Mouse (Mus musculus): ENCODE results near the gene Mafk. TPM values are rescaled to one million over a fixed set of nuclear protein-coding genes. Genes with fewer than 3 reads are reported as not detected.

Mafk gene
- polyA plus RNA-seq, 3 experiments from 2014 or later = 10.7 to 12.5 (median 11.0) TPM

GRCm38 (mm10) chr5:139797473-139798167 lies 6.3 kb downstream of the Mafk start:
- no peak for ATAC-seq

GRCm38 (mm10) chr5:139798168-139798900 lies 7.0 kb downstream of the Mafk start:
- no peak for ATAC-seq

GRCm38 (mm10) chr5:139799041-139799440 lies 7.7 kb downstream of the Mafk start:
- no peak for ATAC-seq

- no peak for ATAC-seq
Observed at GRCm38 (mm10) chr5:139799801-139800590, 8.7 kb downstream of the Mafk start.

GRCm38 (mm10) chr5:139801231-139801630 lies 9.9 kb downstream of the Mafk start:
- ATAC-seq = no peak

- ATAC-seq = no peak
Observed at GRCm38 (mm10) chr5:139801880-139802279, 10.6 kb downstream of the Mafk start.

GRCm38 (mm10) chr5:139803165-139803564 lies 11.9 kb downstream of the Mafk start:
- no peak for ATAC-seq

GRCm38 (mm10) chr5:139803601-139804102 lies 12.3 kb downstream of the Mafk start:
- ATAC-seq = no peak

- no peak for ATAC-seq
Observed at GRCm38 (mm10) chr5:139804107-139804551, 12.8 kb downstream of the Mafk start.

- ATAC-seq = no peak
Observed at GRCm38 (mm10) chr5:139804573-139805111, 13.3 kb downstream of the Mafk start.

GRCm38 (mm10) chr5:139805924-139806323 lies 14.6 kb downstream of the Mafk start:
- ATAC-seq = no peak

- ATAC-seq = no peak
Observed at GRCm38 (mm10) chr5:139809397-139809796, 18.1 kb downstream of the Mafk start.

- ATAC-seq = no peak
Observed at GRCm38 (mm10) chr5:139811677-139812397, 20.5 kb downstream of the Mafk start.

- ATAC-seq = no peak
Observed at GRCm38 (mm10) chr5:139812398-139813125, 21.2 kb downstream of the Mafk start.

- ATAC-seq = no peak
Observed at GRCm38 (mm10) chr5:139813126-139813490, 21.8 kb downstream of the Mafk start.

- no peak for ATAC-seq
Observed at GRCm38 (mm10) chr5:139813963-139814381, 22.7 kb downstream of the Mafk start.

GRCm38 (mm10) chr5:139815964-139816363 lies 24.7 kb downstream of the Mafk start:
- no peak for ATAC-seq

GRCm38 (mm10) chr5:139816445-139816844 lies 25.1 kb downstream of the Mafk start:
- no peak for ATAC-seq

GRCm38 (mm10) chr5:139817292-139817691 lies 26.0 kb downstream of the Mafk start:
- no peak for ATAC-seq

- ATAC-seq = no peak
Observed at GRCm38 (mm10) chr5:139818056-139818455, 26.7 kb downstream of the Mafk start.

GRCm38 (mm10) chr5:139818801-139819200 lies 27.5 kb downstream of the Mafk start:
- no peak for ATAC-seq

Measured in inflammation-experienced regulatory T-cells, adult 6 months (primary cell).